Mouse (Mus musculus): ENCODE measurements around the gene F3. TPM values are rescaled to one million over a fixed set of nuclear protein-coding genes. Genes with fewer than 3 reads are reported as not detected.

F3 gene
- polyA plus RNA-seq, 1 experiment: not detected

- TF ChIP-seq GATA1 (IDR thresholded peaks at IDR 0.05; ENCODE audit: low read length): no peak
Observed at GRCm38 (mm10) chr3:121719701-121720100, 3.6 kb upstream of the F3 start.

- TF ChIP-seq GATA1 (IDR thresholded peaks at IDR 0.05; ENCODE audit: low read length): no peak
Observed at GRCm38 (mm10) chr3:121720801-121721690, 2.3 kb upstream of the F3 start.

- no peak for TF ChIP-seq GATA1 (IDR thresholded peaks at IDR 0.05; ENCODE audit: low read length)
Observed at GRCm38 (mm10) chr3:121721691-121722070, 1.7 kb upstream of the F3 start.

GRCm38 (mm10) chr3:121723968-121724524 is 709 bp downstream of the F3 start:
- no peak for TF ChIP-seq GATA1 (IDR thresholded peaks at IDR 0.05; ENCODE audit: low read length)

- TF ChIP-seq GATA1 (IDR thresholded peaks at IDR 0.05; ENCODE audit: low read length): no peak
Observed at GRCm38 (mm10) chr3:121724553-121724952, 1.2 kb downstream of the F3 start.

GRCm38 (mm10) chr3:121725651-121726050 is 2.3 kb downstream of the F3 start:
- TF ChIP-seq GATA1 (IDR thresholded peaks at IDR 0.05; ENCODE audit: low read length): no peak

- TF ChIP-seq GATA1 (IDR thresholded peaks at IDR 0.05; ENCODE audit: low read length): no peak
Observed at GRCm38 (mm10) chr3:121729678-121730077, 6.3 kb downstream of the F3 start.

GRCm38 (mm10) chr3:121735542-121735941 is 12.2 kb downstream of the F3 start:
- TF ChIP-seq GATA1 (IDR thresholded peaks at IDR 0.05; ENCODE audit: low read length): no peak

- no peak for TF ChIP-seq GATA1 (IDR thresholded peaks at IDR 0.05; ENCODE audit: low read length)
Observed at GRCm38 (mm10) chr3:121736025-121736744, 12.8 kb downstream of the F3 start.

- TF ChIP-seq GATA1 (IDR thresholded peaks at IDR 0.05; ENCODE audit: low read length): no peak
Observed at GRCm38 (mm10) chr3:121737453-121737852, 14.1 kb downstream of the F3 start.

GRCm38 (mm10) chr3:121737901-121738300 is 14.6 kb downstream of the F3 start:
- no peak for TF ChIP-seq GATA1 (IDR thresholded peaks at IDR 0.05; ENCODE audit: low read length)

- no peak for TF ChIP-seq GATA1 (IDR thresholded peaks at IDR 0.05; ENCODE audit: low read length)
Observed at GRCm38 (mm10) chr3:121738742-121739342, 15.5 kb downstream of the F3 start.

GRCm38 (mm10) chr3:121739489-121740213 is 16.3 kb downstream of the F3 start:
- TF ChIP-seq GATA1 (IDR thresholded peaks at IDR 0.05; ENCODE audit: low read length): no peak

- TF ChIP-seq GATA1 (IDR thresholded peaks at IDR 0.05; ENCODE audit: low read length): no peak
Observed at GRCm38 (mm10) chr3:121755152-121755551, 31.8 kb downstream of the F3 start.

- TF ChIP-seq GATA1 (IDR thresholded peaks at IDR 0.05; ENCODE audit: low read length): no peak
Observed at GRCm38 (mm10) chr3:121758373-121758772, 35.0 kb downstream of the F3 start.

Measured in G1E-ER4 (cell line).